Mouse (Mus musculus): ENCODE results near the gene Spata25. TPM values are rescaled to one million over a fixed set of nuclear protein-coding genes. Genes with fewer than 3 reads are reported as not detected.

The Spata25 gene
- polyA plus RNA-seq, 1 experiment from 2014 or later = not detected

Other genes starting within 250 kb of the Spata25 start
- 0.19 TPM in 1 of 2 replicates, not detected in the other for gene Wfdc6a, start 243.1 kb downstream of the Spata25 start, polyA plus RNA-seq (2015; fragmentation: Nextera tagmentation; extraction: Ambion mirVana)
- not detected in 2 replicates for gene Eppin, start 234.9 kb downstream of the Spata25 start, polyA plus RNA-seq (2015; fragmentation: Nextera tagmentation; extraction: Ambion mirVana)
- not detected in 2 replicates for gene Wfdc6b, start 215.0 kb downstream of the Spata25 start, polyA plus RNA-seq (2015; fragmentation: Nextera tagmentation; extraction: Ambion mirVana)
- gene Wfdc8, start 214.9 kb downstream of the Spata25 start, polyA plus RNA-seq (2015; fragmentation: Nextera tagmentation; extraction: Ambion mirVana) = not detected in 2 replicates
- gene Wfdc16, start 189.7 kb downstream of the Spata25 start, polyA plus RNA-seq (2015; fragmentation: Nextera tagmentation; extraction: Ambion mirVana) = not detected in 2 replicates
- not detected in 2 replicates for gene Wfdc10, start 172.5 kb downstream of the Spata25 start, polyA plus RNA-seq (2015; fragmentation: Nextera tagmentation; extraction: Ambion mirVana)
- gene Wfdc9, start 172.0 kb downstream of the Spata25 start, polyA plus RNA-seq (2015; fragmentation: Nextera tagmentation; extraction: Ambion mirVana) = not detected in 2 replicates
- gene Wfdc11, start 154.4 kb downstream of the Spata25 start, polyA plus RNA-seq (2015; fragmentation: Nextera tagmentation; extraction: Ambion mirVana) = not detected in 2 replicates
- gene Wfdc13, start 143.4 kb downstream of the Spata25 start, polyA plus RNA-seq (2015; fragmentation: Nextera tagmentation; extraction: Ambion mirVana) = 0.18 TPM in 1 of 2 replicates, not detected in the other
- gene Spint4, start 130.0 kb downstream of the Spata25 start, polyA plus RNA-seq (2015; fragmentation: Nextera tagmentation; extraction: Ambion mirVana) = not detected in 2 replicates
- not detected in 2 replicates for gene Spint5, start 113.2 kb downstream of the Spata25 start, polyA plus RNA-seq (2015; fragmentation: Nextera tagmentation; extraction: Ambion mirVana)
- 0.41 and 0.50 TPM in 2 replicates for gene Wfdc3, start 82.6 kb downstream of the Spata25 start, polyA plus RNA-seq (2015; fragmentation: Nextera tagmentation; extraction: Ambion mirVana)
- gene Dnttip1, start 82.6 kb downstream of the Spata25 start, polyA plus RNA-seq (2015; fragmentation: Nextera tagmentation; extraction: Ambion mirVana) = 61.0 and 63.9 TPM in 2 replicates
- gene Ube2c, start 58.6 kb downstream of the Spata25 start, polyA plus RNA-seq (2015; fragmentation: Nextera tagmentation; extraction: Ambion mirVana) = 293 and 311 TPM in 2 replicates
- 350 and 1,119 TPM in 2 replicates for gene Tnnc2, start 48.6 kb downstream of the Spata25 start, polyA plus RNA-seq (2015; fragmentation: Nextera tagmentation; extraction: Ambion mirVana)
- 33.8 and 40.5 TPM in 2 replicates for gene Snx21, start 42.7 kb downstream of the Spata25 start, polyA plus RNA-seq (2015; fragmentation: Nextera tagmentation; extraction: Ambion mirVana)
- 16.8 and 20.7 TPM in 2 replicates for gene Acot8, start 23.7 kb downstream of the Spata25 start, polyA plus RNA-seq (2015; fragmentation: Nextera tagmentation; extraction: Ambion mirVana)
- 7.5 and 7.9 TPM in 2 replicates for gene Zswim3, start 23.4 kb downstream of the Spata25 start, polyA plus RNA-seq (2015; fragmentation: Nextera tagmentation; extraction: Ambion mirVana)
- gene Zswim1, start 5.9 kb downstream of the Spata25 start, polyA plus RNA-seq (2015; fragmentation: Nextera tagmentation; extraction: Ambion mirVana) = 19.4 and 20.1 TPM in 2 replicates
- gene Ctsa, start 4.3 kb upstream of the Spata25 start, polyA plus RNA-seq (2015; fragmentation: Nextera tagmentation; extraction: Ambion mirVana) = 178 and 187 TPM in 2 replicates
- gene Neurl2, start 4.9 kb upstream of the Spata25 start, polyA plus RNA-seq (2015; fragmentation: Nextera tagmentation; extraction: Ambion mirVana) = 5.8 and 9.3 TPM in 2 replicates
- 57.1 and 61.8 TPM in 2 replicates for gene Pltp, start 29.2 kb upstream of the Spata25 start, polyA plus RNA-seq (2015; fragmentation: Nextera tagmentation; extraction: Ambion mirVana)
- gene Pcif1, start 50.8 kb upstream of the Spata25 start, polyA plus RNA-seq (2015; fragmentation: Nextera tagmentation; extraction: Ambion mirVana) = 62.9 and 67.5 TPM in 2 replicates
- 13.2 and 13.9 TPM in 2 replicates for gene Zfp335, start 83.2 kb upstream of the Spata25 start, polyA plus RNA-seq (2015; fragmentation: Nextera tagmentation; extraction: Ambion mirVana)
- gene Mmp9, start 112.2 kb upstream of the Spata25 start, polyA plus RNA-seq (2015; fragmentation: Nextera tagmentation; extraction: Ambion mirVana) = 22.2 and 52.4 TPM in 2 replicates
- gene Slc12a5, start 132.3 kb upstream of the Spata25 start, polyA plus RNA-seq (2015; fragmentation: Nextera tagmentation; extraction: Ambion mirVana) = 0.51 and 0.97 TPM in 2 replicates
- 51.9 and 62.9 TPM in 2 replicates for gene Ncoa5, start 206.3 kb upstream of the Spata25 start, polyA plus RNA-seq (2015; fragmentation: Nextera tagmentation; extraction: Ambion mirVana)
- gene Cd40, start 227.1 kb upstream of the Spata25 start, polyA plus RNA-seq (2015; fragmentation: Nextera tagmentation; extraction: Ambion mirVana) = 7.0 and 7.5 TPM in 2 replicates

All from limb, embryonic 15.5 days (tissue).